Mouse (Mus musculus): ENCODE data around the gene Pold4. TPM values are rescaled to one million over a fixed set of nuclear protein-coding genes. Genes with fewer than 3 reads are reported as not detected.
A peak's percentile ranks its signal among the peaks of the same experiment; 100 is the strongest.

The Pold4 gene
- total RNA-seq, 4 experiments from 2014 or later: 16.1 to 23.6 (median 22.1) TPM

DNA sequence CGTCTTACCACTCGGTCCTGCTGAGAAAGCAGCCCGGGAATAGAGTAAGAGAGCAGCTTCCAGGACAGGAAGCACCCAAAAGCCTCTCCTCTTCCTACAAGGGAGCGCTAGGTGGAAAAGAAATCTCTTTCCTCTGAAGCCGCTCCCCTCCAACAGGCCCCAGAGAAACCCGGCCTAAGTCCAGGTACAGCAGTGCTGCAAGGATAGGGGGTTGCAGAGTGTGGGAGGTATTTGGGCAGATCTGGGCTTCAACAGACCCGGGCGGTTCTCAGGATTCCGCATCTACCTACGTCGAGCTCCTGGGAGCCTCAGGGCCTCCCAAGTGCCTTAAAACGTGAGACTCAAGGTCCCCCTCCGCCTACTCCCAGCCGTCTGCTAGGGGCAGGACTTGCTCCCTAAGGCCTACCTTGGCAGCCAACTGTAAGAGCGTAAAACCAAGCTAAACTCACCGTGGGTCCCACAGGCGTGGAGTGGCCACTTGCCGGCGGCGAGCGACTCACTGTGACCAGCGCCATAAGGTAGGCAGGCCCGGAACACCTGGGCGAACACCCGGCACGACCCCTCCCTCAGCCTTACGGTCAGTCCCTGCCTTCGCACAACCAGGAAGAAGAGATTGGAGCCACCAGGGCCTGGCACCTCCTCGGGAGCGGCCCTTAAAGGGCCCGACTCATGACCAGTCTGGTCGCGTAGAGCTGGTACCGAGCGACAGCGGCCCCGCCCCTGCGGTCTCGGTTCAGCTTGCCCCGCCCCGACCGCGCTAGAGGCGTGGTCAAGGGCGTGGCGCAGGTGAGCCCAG, 37.1 kb downstream of the Pold4 start, which contains the start of gene Ssh3:
Gene Ssh3 (minus strand): TSS at position 615 of the 796 bp plus-strand sequence.
- DNase-seq (ENCODE audit: low spot score in 2 of 2): peak; percentile 51 to 75

DNA sequence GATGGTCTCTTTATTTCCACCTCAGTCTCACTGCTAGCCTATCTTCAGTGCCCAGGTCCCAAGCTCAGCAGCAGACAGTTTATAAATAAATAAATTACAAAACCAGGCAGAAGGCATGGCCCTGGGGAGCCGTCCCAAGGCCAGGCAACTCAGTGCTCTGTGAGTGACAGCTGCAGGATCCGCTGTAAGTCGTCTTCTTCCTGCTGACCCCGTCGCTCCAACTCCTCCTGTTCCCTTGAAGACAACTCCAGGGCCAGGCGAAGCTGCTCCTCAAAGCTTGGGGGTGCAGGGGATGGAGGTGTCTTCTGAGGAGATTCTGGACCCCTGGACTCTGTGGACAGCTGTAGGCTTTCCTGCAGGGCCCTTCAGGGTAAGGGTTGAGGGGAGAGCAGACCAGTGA, 38.5 kb downstream of the Pold4 start:
- no peak for DNase-seq (ENCODE audit: low spot score in 2 of 2)

- DNase-seq (ENCODE audit: low spot score in 2 of 2): no peak
Observed at GRCm38 (mm10) chr19:4270972-4271371, 39.3 kb downstream of the Pold4 start.

GRCm38 (mm10) chr19:4279487-4279886, 47.8 kb downstream of the Pold4 start:
- no peak for DNase-seq (ENCODE audit: low spot score in 2 of 2)

DNA sequence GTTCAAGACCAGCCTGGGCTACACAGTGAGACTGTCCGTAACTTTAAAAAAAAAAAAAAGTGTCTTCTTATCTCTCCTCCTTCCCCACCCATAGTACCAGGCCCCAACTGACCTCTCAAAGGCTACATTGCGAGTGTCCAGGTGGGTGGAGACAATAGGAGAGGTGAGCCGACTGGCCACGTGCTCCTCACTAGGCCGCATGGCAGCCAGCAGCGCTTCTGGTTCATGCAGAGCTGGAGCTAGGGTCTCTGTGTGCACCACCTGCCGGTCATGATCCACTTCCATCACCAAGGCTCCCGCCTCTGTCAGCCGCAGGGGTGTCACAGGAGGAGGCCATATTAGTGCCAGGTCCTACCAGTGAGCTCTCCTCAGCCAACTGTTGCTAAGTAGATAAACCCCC, 48.7 kb downstream of the Pold4 start:
- no peak for DNase-seq (ENCODE audit: low spot score in 2 of 2)

DNA sequence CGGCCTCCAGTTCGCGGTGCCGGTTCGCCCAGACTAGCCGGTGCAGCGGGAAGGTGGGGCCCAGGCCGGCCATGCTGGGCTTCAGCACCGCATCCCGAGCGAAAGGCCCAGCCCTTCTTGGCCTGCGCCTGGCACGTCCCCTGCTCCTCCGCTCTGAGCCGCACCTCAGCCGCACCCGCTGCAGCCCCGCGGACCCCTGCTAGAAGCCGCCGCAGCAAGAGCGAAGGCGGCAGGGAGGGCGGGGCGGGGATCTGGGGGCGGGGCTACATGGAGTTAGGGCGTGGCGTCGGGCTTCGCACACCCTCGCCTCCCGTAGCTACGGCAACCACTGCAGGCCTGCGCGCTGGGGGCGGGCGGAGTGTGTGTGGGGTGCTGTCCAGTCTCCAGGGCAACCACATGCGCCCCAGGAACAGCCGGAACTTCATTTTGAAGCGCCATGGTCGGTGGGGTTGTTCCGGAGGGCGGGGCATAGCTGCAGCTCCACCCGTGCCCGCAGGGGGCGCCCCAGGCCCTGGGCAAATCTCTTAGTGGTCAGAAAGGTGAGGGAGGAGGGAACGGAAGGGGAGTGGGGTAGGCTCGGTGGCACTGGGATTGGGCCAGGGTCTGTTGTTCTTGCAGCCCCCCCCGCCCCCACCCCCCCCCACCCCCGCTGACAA, 51.3 kb downstream of the Pold4 start, which contains the start of gene Ankrd13d:
Gene Ankrd13d (minus strand): TSS at position 240 of the 656 bp plus-strand sequence.
- DNase-seq (ENCODE audit: low spot score in 2 of 2): peak; percentile 83 to 96

Small RNA genes within 50 kb of the gene (microRNA-seq; reads per million reads assigned to microRNA genes)
- gene Gm26115 (0 reads per million in 2 experiments), gene Mir6985 (3.4 to 7.1 reads per million in 2 experiments)

Other genes with a start within 250 kb of the Pold4 start
- gene Acy3, start 245.3 kb upstream of the Pold4 start, total RNA-seq (2022): 1 to 10 TPM; 2.9 to 5.0 (median 4.5) TPM
- gene Tbx10, start 239.1 kb upstream of the Pold4 start, total RNA-seq (2022): not detected
- 10 to 100 TPM in 1 of 4 experiments, 1 to 10 TPM in 3; 7.4 to 10.5 (median 8.9) TPM for gene Nudt8, start 231.3 kb upstream of the Pold4 start, total RNA-seq (2022)
- gene Gm49405, start 231.3 kb upstream of the Pold4 start, total RNA-seq (2022): 1 to 10 TPM in 2 of 4 experiments, under 1 TPM in 2; 0.76 to 1.3 (median 1.1) TPM
- 10 to 100 TPM in 1 of 4 experiments, 1 to 10 TPM in 3; 3.9 to 11.7 (median 4.1) TPM for gene Doc2g, start 228.6 kb upstream of the Pold4 start, total RNA-seq (2022)
- 100 to 1,000 TPM; 243 to 273 (median 258) TPM for gene Ndufv1, start 219.1 kb upstream of the Pold4 start, total RNA-seq (2022)
- gene Gstp1, start 193.9 kb upstream of the Pold4 start, total RNA-seq (2022): 100 to 1,000 TPM; 405 to 436 (median 416) TPM
- gene Gstp2, start 185.9 kb upstream of the Pold4 start, total RNA-seq (2022): 10 to 100 TPM; 43.0 to 73.3 (median 55.7) TPM
- not detected for gene Gstp3, start 172.3 kb upstream of the Pold4 start, total RNA-seq (2022)
- gene Cabp2, start 150.3 kb upstream of the Pold4 start, total RNA-seq (2022): not detected
- gene Cdk2ap2, start 134.7 kb upstream of the Pold4 start, total RNA-seq (2022): 10 to 100 TPM; 20.2 to 28.9 (median 23.4) TPM
- 100 to 1,000 TPM; 199 to 206 (median 205) TPM for gene Pitpnm1, start 131.9 kb upstream of the Pold4 start, total RNA-seq (2022)
- 100 to 1,000 TPM; 120 to 143 (median 134) TPM for gene Aip, start 106.0 kb upstream of the Pold4 start, total RNA-seq (2022)
- gene Gpr152, start 92.1 kb upstream of the Pold4 start, total RNA-seq (2022): under 1 TPM in 1 of 4 experiments, not detected in 3; 0.08 TPM
- under 1 TPM in 3 of 4 experiments, not detected in 1; 0.17 to 0.37 (median 0.34) TPM for gene Cabp4, start 87.9 kb upstream of the Pold4 start, total RNA-seq (2022)
- 10 to 100 TPM; 86.9 to 98.0 (median 92.5) TPM for gene Coro1b, start 83.3 kb upstream of the Pold4 start, total RNA-seq (2022)
- gene Ptprcap, start 78.3 kb upstream of the Pold4 start, total RNA-seq (2022): 1 to 10 TPM; 1.6 to 2.2 (median 1.8) TPM
- 10 to 100 TPM; 28.6 to 39.6 (median 34.1) TPM for gene Rps6kb2, start 68.5 kb upstream of the Pold4 start, total RNA-seq (2022)
- gene Carns1, start 56.4 kb upstream of the Pold4 start, total RNA-seq (2022): 10 to 100 TPM; 12.6 to 15.0 (median 13.4) TPM
- 1 to 10 TPM; 1.6 to 3.3 (median 2.7) TPM for gene Tbc1d10c, start 40.6 kb upstream of the Pold4 start, total RNA-seq (2022)
- gene Ppp1ca, start 39.8 kb upstream of the Pold4 start, total RNA-seq (2022): 100 to 1,000 TPM; 310 to 356 (median 326) TPM
- gene Rad9a, start 30.2 kb upstream of the Pold4 start, total RNA-seq (2022): 10 to 100 TPM in 3 of 4 experiments, 1 to 10 TPM in 1; 9.9 to 12.1 (median 11.0) TPM
- 1 to 10 TPM in 2 of 4 experiments, under 1 TPM in 2; 0.65 to 2.4 (median 1.2) TPM for gene Clcf1, start 17.7 kb upstream of the Pold4 start, total RNA-seq (2022)
- gene AC109138.7, start 17.5 kb upstream of the Pold4 start, total RNA-seq (2022): not detected
- gene Ssh3, start 37.3 kb downstream of the Pold4 start, total RNA-seq (2022): 10 to 100 TPM; 40.6 to 55.7 (median 51.5) TPM
- 10 to 100 TPM; 60.1 to 72.5 (median 69.0) TPM for gene Ankrd13d, start 51.2 kb downstream of the Pold4 start, total RNA-seq (2022)
- gene Grk2, start 74.3 kb downstream of the Pold4 start, total RNA-seq (2022): 100 to 1,000 TPM; 191 to 210 (median 203) TPM
- 10 to 100 TPM; 70.9 to 80.3 (median 75.2) TPM for gene Kdm2a, start 166.4 kb downstream of the Pold4 start, total RNA-seq (2022)
- 1 to 10 TPM in 1 of 4 experiments, under 1 TPM in 3; 0.30 to 1.5 (median 0.47) TPM for gene Rhod, start 207.5 kb downstream of the Pold4 start, total RNA-seq (2022)
- 10 to 100 TPM; 37.0 to 40.8 (median 38.8) TPM for gene Syt12, start 245.5 kb downstream of the Pold4 start, total RNA-seq (2022)